Comparison of ENCODE assay signal across 9 mouse cellular contexts in the genomic region with DNA sequence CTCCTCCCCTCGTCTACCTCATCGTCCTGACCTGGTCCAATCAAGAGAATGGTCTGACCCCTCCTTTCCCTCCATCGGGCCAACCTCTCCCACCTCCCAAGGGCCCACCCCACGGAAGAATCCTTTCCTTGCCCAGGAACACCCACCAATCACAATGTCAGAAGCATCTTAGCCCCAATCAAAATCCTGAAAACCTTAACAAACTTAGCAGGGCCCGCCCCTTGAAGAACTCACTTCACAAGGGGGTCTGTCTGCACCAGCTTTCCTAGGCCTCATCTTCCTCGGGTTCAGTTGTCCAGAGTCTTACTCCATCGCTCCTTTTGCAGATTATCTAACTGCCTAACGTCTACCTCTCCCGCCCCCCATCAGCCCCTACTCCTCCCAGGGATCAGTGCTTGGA. TPM values are rescaled to one million over a fixed set of nuclear protein-coding genes. Genes with fewer than 3 reads are reported as not detected.
A peak's percentile ranks its signal among the peaks of the same experiment; 100 is the strongest.
DNase-seq lines count a peak whose midpoint lies in the region; ATAC-seq and TF ChIP-seq lines count a peak whose summit lies in the region.
"Had no signal": no experiment of that assay in that cellular context is flagged by ENCODE, and none has a peak within 500 bp of the region (broad histone marks: within the 10 kb centered on the region; RNA-seq: fewer than 3 reads in every experiment).

No protein-coding gene starts in this region.

- no peak for TF ChIP-seq CTCF in heart, adult 2 months (IDR thresholded peaks at IDR 0.05)

- TF ChIP-seq POLR2A in heart, adult 2 months (IDR thresholded peaks at IDR 0.05; ENCODE audit: insufficient read depth, low read depth, low read length) = no peak

- H3K27ac ChIP-seq in heart, embryonic 10.5 days = peak overlapping the region; percentile 90
- no peak overlapping the region for H3K27ac ChIP-seq in heart, adult 2 months
- peak overlapping the region; percentile 68 for H3K27ac ChIP-seq in ES-E14 (ENCODE audit: insufficient read depth, low read depth, low read length, poor library complexity, severe bottlenecking)
- peak overlapping the region; percentile 77; the same call in 1 of the 2 replicates for H3K27ac ChIP-seq in forebrain, embryonic 15.5 days (replicated peaks)
- H3K27ac ChIP-seq in liver, embryonic 16.5 days (ENCODE audit: low read length) = no peak overlapping the region; the same call in 1 of the 2 replicates

- H3K9me3 ChIP-seq in heart, embryonic 10.5 days = no peaks in the 10 kb centered on the region
- no peaks in the 10 kb centered on the region for H3K9me3 ChIP-seq in ES-E14 (ENCODE audit: control insufficient read depth, insufficient read depth, low read depth, low read length)
- H3K9me3 ChIP-seq in forebrain, embryonic 15.5 days = no peaks in the 10 kb centered on the region
- no peaks in the 10 kb centered on the region for H3K9me3 ChIP-seq in liver, embryonic 16.5 days (replicated peaks; ENCODE audit: control insufficient read depth, low read length)
- H3K9me3 ChIP-seq: G1E had no signal

- H3K4me3 ChIP-seq in heart, embryonic 10.5 days = peak overlapping the region; percentile 85
- H3K4me3 ChIP-seq in heart, adult 2 months = no peak overlapping the region
- peak overlapping the region; percentile 80 to 86 for H3K4me3 ChIP-seq in ES-E14 (ENCODE audit: insufficient read depth in 1 of 2, low read depth in 1 of 2, low read length in 2 of 2, poor library complexity in 1 of 2, severe bottlenecking in 1 of 2)
- peak overlapping the region; percentile 82 for H3K4me3 ChIP-seq in forebrain, embryonic 15.5 days
- H3K4me3 ChIP-seq in liver, embryonic 16.5 days (ENCODE audit: low read depth, low read length) = no peak overlapping the region; the same call in 1 of the 2 replicates

- peak overlapping the region; percentile 77 for H3K4me2 ChIP-seq in forebrain, embryonic 15.5 days (replicated peaks)
- H3K4me2 ChIP-seq in liver, embryonic 16.5 days (ENCODE audit: low read depth, low read length) = peak overlapping the region; percentile 90

- no peak for ATAC-seq in forebrain, embryonic 15.5 days (replicated peaks)
- ATAC-seq in liver, embryonic 16.5 days (ENCODE audit: low read depth) = no peak

- WGBS in heart, embryonic 10.5 days = 24% methylated on average over 9 of the region's 9 CpGs
- 57% methylated on average over 9 of the region's 9 CpGs for WGBS in heart, adult 2 months
- 15% methylated on average over 9 of the region's 9 CpGs for WGBS in forebrain, embryonic 15.5 days
- WGBS in liver, embryonic 16.5 days (ENCODE audit: insufficient replicate concordance) = 60% methylated on average over 9 of the region's 9 CpGs

- H3K79me2 ChIP-seq in heart, adult 2 months (replicated peaks; ENCODE audit: control insufficient read depth, insufficient read depth, low read length) = no peaks in the 10 kb centered on the region

- no peak overlapping the region; the same call in 1 of the 2 replicates for H3K9ac ChIP-seq in heart, adult 2 months (ENCODE audit: low read depth, low read length)
- H3K9ac ChIP-seq in ES-E14 (ENCODE audit: insufficient read depth, low read depth, low read length, poor library complexity, severe bottlenecking) = peak overlapping the region; percentile 70
- H3K9ac ChIP-seq in forebrain, embryonic 15.5 days (replicated peaks) = peak overlapping the region; percentile 70
- peak overlapping the region; percentile 38 for H3K9ac ChIP-seq in liver, embryonic 16.5 days (ENCODE audit: low read depth, low read length)

- DNase-seq in heart, embryonic 10.5 days (ENCODE audit: low spot score) = no peak
- no peak for DNase-seq in heart, adult 2 months
- DNase-seq in ES-E14 (ENCODE audit: low read depth, low spot score) = peak; percentile 90
- no peak for DNase-seq in spleen, postnatal 4 days (ENCODE audit: low spot score in 2 of 2)
- no peak for DNase-seq in frontal cortex, adult 2 months (ENCODE audit: extremely low spot score in 1 of 2, low spot score in 1 of 2)
- DNase-seq in kidney, postnatal 14 days = no peak

- no peak for TF ChIP-seq EP300 in heart, adult 2 months (IDR thresholded peaks at IDR 0.05; ENCODE audit: insufficient read depth, low read depth, low read length)

- intact Hi-C loops in heart, adult 2 months (cut with DNase I) = loop anchor here (1.0 kb wide), 1 partner anchor 8 kb away; no protein-coding TSS in a partner anchor

- in situ Hi-C loops in ES-E14 (cut with MboI; ENCODE audit: low sequenced_read_pairs in 2 of 2, unreplicated experiment in 2 of 2) = no loop called here

- peaks cover 44% of the 10 kb centered on the region for H3K36me3 ChIP-seq in heart, embryonic 10.5 days
- peaks cover 4% of the 10 kb centered on the region for H3K36me3 ChIP-seq in heart, adult 2 months (ENCODE audit: control insufficient read depth, insufficient read depth, low read length)
- H3K36me3 ChIP-seq in ES-E14 (ENCODE audit: control insufficient read depth, insufficient read depth, low read length, poor library complexity, severe bottlenecking) = peaks cover 29% of the 10 kb centered on the region
- H3K36me3 ChIP-seq in forebrain, embryonic 15.5 days = peaks cover 34% of the 10 kb centered on the region
- peaks cover 12% of the 10 kb centered on the region for H3K36me3 ChIP-seq in liver, embryonic 16.5 days (ENCODE audit: control insufficient read depth, insufficient read depth)

- H3K4me1 ChIP-seq in heart, embryonic 10.5 days = peaks cover 35% of the 10 kb centered on the region
- peaks cover 2% of the 10 kb centered on the region for H3K4me1 ChIP-seq in heart, adult 2 months (ENCODE audit: control insufficient read depth, insufficient read depth, low read length)
- H3K4me1 ChIP-seq in ES-E14 (ENCODE audit: control insufficient read depth in 2 of 2, insufficient read depth in 2 of 2, low read length in 2 of 2, poor library complexity in 1 of 2) = peaks cover 5 to 20% of the 10 kb centered on the region in 2 experiments; a peak in 3 of 4 replicates
- peaks cover 20% of the 10 kb centered on the region for H3K4me1 ChIP-seq in forebrain, embryonic 15.5 days
- peaks cover 23% of the 10 kb centered on the region for H3K4me1 ChIP-seq in liver, embryonic 16.5 days (ENCODE audit: control insufficient read depth, low read depth, low read length)

- no peaks in the 10 kb centered on the region for H3K27me3 ChIP-seq in heart, embryonic 10.5 days (ENCODE audit: insufficient read depth, poor library complexity, severe bottlenecking)
- no peaks in the 10 kb centered on the region for H3K27me3 ChIP-seq in heart, adult 2 months (ENCODE audit: control insufficient read depth, insufficient read depth, low read length)
- H3K27me3 ChIP-seq in forebrain, embryonic 15.5 days = no peaks in the 10 kb centered on the region
- no peaks in the 10 kb centered on the region for H3K27me3 ChIP-seq in liver, embryonic 16.5 days (ENCODE audit: control insufficient read depth, insufficient read depth, low read depth, low read length)

TF ChIP-seq in ES-E14, 5 proteins besides CTCF, POLR2A, EP300 and RAD21:
- TF ChIP-seq ZNF384 (IDR thresholded peaks at IDR 0.05; ENCODE audit: low read depth, low read length) = 0 out of 2 replicates have a peak, but pooled peaks have one; percentile 24
- TF ChIP-seq MAFK (IDR thresholded peaks at IDR 0.05; ENCODE audit: insufficient read depth, low read depth, low read length) = no peak
TF ChIP-seq in ES-E14: peak in this region for 1.

RNA-seq across cellular contexts. Expression of a gene that starts 5.6 kb away (rescaled TPM):
- 76.6 and 84.1 TPM in 2 replicates for polyA plus RNA-seq in heart, embryonic 10.5 days (2016; fragmentation: Nextera tagmentation; extraction: Ambion mirVana)
- total RNA-seq in heart, adult 2 months (2021) = 100 to 1,000 TPM; 274 to 315 TPM
- polyA plus RNA-seq in heart, adult 2 months (2012; rRNA removed) = 826 and 1,000 TPM in 2 replicates
- 160 and 164 TPM in 2 replicates for total RNA-seq in ES-E14 (2012; rRNA removed)
- polyA plus RNA-seq in forebrain, embryonic 15.5 days (2015; fragmentation: Nextera tagmentation; extraction: Ambion mirVana) = 62.5 and 67.8 TPM in 2 replicates
- polyA plus RNA-seq in liver, embryonic 16.5 days (2015; fragmentation: Nextera tagmentation; extraction: Ambion mirVana) = 29.6 and 30.7 TPM in 2 replicates
- polyA plus RNA-seq in frontal cortex, adult 2 months (2012; rRNA removed) = 236 and 319 TPM in 2 replicates

RNA-seq across cellular contexts. Expression of a gene that starts 9.1 kb away (rescaled TPM):
- polyA plus RNA-seq in heart, embryonic 10.5 days (2016; fragmentation: Nextera tagmentation; extraction: Ambion mirVana) = 163 and 277 TPM in 2 replicates
- 1,000 to 10,000 TPM; 2,711 to 3,278 TPM for total RNA-seq in heart, adult 2 months (2021)
- 2,213 and 2,519 TPM in 2 replicates for polyA plus RNA-seq in heart, adult 2 months (2012; rRNA removed)
- total RNA-seq in ES-E14 (2012; rRNA removed) = 54.8 and 57.8 TPM in 2 replicates
- polyA plus RNA-seq in forebrain, embryonic 15.5 days (2015; fragmentation: Nextera tagmentation; extraction: Ambion mirVana) = 3.3 and 4.2 TPM in 2 replicates
- polyA plus RNA-seq in liver, embryonic 16.5 days (2015; fragmentation: Nextera tagmentation; extraction: Ambion mirVana) = 6.6 and 9.1 TPM in 2 replicates
- polyA plus RNA-seq in frontal cortex, adult 2 months (2012; rRNA removed) = 5.6 and 7.7 TPM in 2 replicates

RNA-seq across cellular contexts. Expression of a gene that starts 23.5 kb away (rescaled TPM):
- 8.6 and 9.5 TPM in 2 replicates for polyA plus RNA-seq in heart, embryonic 10.5 days (2016; fragmentation: Nextera tagmentation; extraction: Ambion mirVana)
- 10 to 100 TPM; 29.8 TPM for total RNA-seq in heart, adult 2 months (2021)
- 11.0 and 21.5 TPM in 2 replicates for polyA plus RNA-seq in heart, adult 2 months (2012; rRNA removed)
- 35.0 and 37.9 TPM in 2 replicates for total RNA-seq in ES-E14 (2012; rRNA removed)
- 16.1 and 18.4 TPM in 2 replicates for polyA plus RNA-seq in forebrain, embryonic 15.5 days (2015; fragmentation: Nextera tagmentation; extraction: Ambion mirVana)
- 3.7 TPM in 2 replicates for polyA plus RNA-seq in liver, embryonic 16.5 days (2015; fragmentation: Nextera tagmentation; extraction: Ambion mirVana)
- 36.0 and 38.8 TPM in 2 replicates for polyA plus RNA-seq in frontal cortex, adult 2 months (2012; rRNA removed)

RNA-seq across cellular contexts. Expression of a gene that starts 38.7 kb away (rescaled TPM):
- polyA plus RNA-seq in heart, embryonic 10.5 days (2016; fragmentation: Nextera tagmentation; extraction: Ambion mirVana) = 122 and 127 TPM in 2 replicates
- 10 to 100 TPM; 52.6 to 58.6 TPM for total RNA-seq in heart, adult 2 months (2021)
- 95.1 and 106 TPM in 2 replicates for polyA plus RNA-seq in heart, adult 2 months (2012; rRNA removed)
- total RNA-seq in ES-E14 (2012; rRNA removed) = 209 and 309 TPM in 2 replicates
- polyA plus RNA-seq in forebrain, embryonic 15.5 days (2015; fragmentation: Nextera tagmentation; extraction: Ambion mirVana) = 173 and 193 TPM in 2 replicates
- polyA plus RNA-seq in liver, embryonic 16.5 days (2015; fragmentation: Nextera tagmentation; extraction: Ambion mirVana) = 36.5 and 39.4 TPM in 2 replicates
- 157 and 161 TPM in 2 replicates for polyA plus RNA-seq in frontal cortex, adult 2 months (2012; rRNA removed)

RNA-seq across cellular contexts. Expression of a gene that starts 39.1 kb away (rescaled TPM):
- polyA plus RNA-seq in heart, embryonic 10.5 days (2016; fragmentation: Nextera tagmentation; extraction: Ambion mirVana) = 212 and 246 TPM in 2 replicates
- 10 to 100 TPM; 52.7 to 56.7 TPM for total RNA-seq in heart, adult 2 months (2021)
- polyA plus RNA-seq in heart, adult 2 months (2012; rRNA removed) = 36.6 and 49.5 TPM in 2 replicates
- total RNA-seq in ES-E14 (2012; rRNA removed) = 158 and 173 TPM in 2 replicates
- polyA plus RNA-seq in forebrain, embryonic 15.5 days (2015; fragmentation: Nextera tagmentation; extraction: Ambion mirVana) = 352 and 364 TPM in 2 replicates
- 34.4 and 37.8 TPM in 2 replicates for polyA plus RNA-seq in liver, embryonic 16.5 days (2015; fragmentation: Nextera tagmentation; extraction: Ambion mirVana)
- polyA plus RNA-seq in frontal cortex, adult 2 months (2012; rRNA removed) = 114 and 129 TPM in 2 replicates

Comparison
In these comparisons a context has a peak if more than half of its experiments do, and no peak if none do; other contexts are left out.
1. H3K27ac ChIP-seq: peak in heart, embryonic 10.5 days (single experiment), ES-E14 (single experiment) and forebrain, embryonic 15.5 days (single experiment); none in heart, adult 2 months (single experiment) and liver, embryonic 16.5 days (single experiment).
2. H3K4me3 ChIP-seq: peak in heart, embryonic 10.5 days (single experiment), ES-E14 (2 of 2) and forebrain, embryonic 15.5 days (single experiment); none in heart, adult 2 months (single experiment) and liver, embryonic 16.5 days (single experiment).
3. RNA of a gene that starts 9.1 kb away (polyA plus RNA-seq): 2,213 to 2,519 TPM in heart, adult 2 months and 163 to 277 TPM in heart, embryonic 10.5 days; 6.6 to 9.1 TPM in liver, embryonic 16.5 days, 5.6 to 7.7 TPM in frontal cortex, adult 2 months and 3.3 to 4.2 TPM in forebrain, embryonic 15.5 days; every median in the first group is over 10 times any median in the second.